Mouse (Mus musculus): Measurements from ENCODE around the gene Atat1. TPM values are rescaled to one million over a fixed set of nuclear protein-coding genes. Genes with fewer than 3 reads are reported as not detected.

Atat1 gene
- total and polyA plus RNA-seq, 3 experiments: 4.4 to 14.4 TPM; not detected in 1

DNA sequence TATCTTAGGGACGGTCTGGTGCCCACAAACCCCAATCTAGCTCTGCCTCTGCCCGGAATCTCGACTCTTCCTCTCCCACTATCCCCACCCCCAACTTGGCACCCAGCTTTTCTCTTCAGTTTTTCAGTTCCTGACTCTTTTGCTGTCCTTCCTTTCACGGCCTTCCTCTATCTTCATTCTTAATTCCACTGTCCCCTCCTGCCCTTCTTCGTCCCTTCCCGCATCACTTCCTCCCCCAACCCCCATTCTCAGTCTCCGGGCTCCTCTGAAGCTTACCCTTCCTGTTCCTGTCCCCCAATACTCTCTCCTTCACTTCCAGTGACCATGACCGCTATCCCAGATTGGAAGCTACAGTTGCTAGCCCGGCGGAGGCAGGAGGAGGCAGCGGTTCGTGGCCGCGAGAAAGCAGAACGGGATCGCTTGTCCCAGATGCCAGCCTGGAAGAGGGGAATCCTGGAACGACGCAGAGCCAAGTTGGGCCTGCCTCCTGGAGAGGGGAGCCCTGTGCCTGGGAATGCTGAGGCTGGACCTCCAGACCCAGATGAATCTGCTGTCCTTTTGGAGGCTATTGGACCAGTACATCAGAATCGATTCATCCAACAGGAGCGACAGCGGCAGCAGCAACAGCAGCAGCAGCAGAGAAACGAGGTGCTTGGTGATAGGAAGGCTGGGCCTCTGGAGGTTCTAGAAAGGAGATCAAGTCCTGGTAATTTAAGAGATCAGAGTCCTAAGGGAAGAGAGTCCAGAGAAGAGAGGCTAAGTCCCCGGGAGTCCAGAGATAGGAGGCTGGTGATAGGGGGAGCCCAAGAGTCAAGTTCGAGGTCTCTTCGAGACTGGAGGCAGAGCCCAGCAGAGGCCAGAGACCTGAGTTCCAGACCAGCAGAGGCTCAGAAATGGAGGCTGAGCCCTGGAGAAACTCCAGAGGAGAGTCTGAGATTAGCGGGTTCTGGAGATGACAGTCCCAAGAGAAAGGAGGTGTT lies 42.7 kb downstream of the Atat1 start (continued):
- TF ChIP-seq NRF1 (IDR thresholded peaks at IDR 0.05; ENCODE audit: insufficient read depth, low read depth, low read length, poor library complexity, severe bottlenecking): no peak
- TF ChIP-seq ELF1 (IDR thresholded peaks at IDR 0.05; ENCODE audit: low read depth, low read length): no peak
- 0 out of 2 replicates have a peak, but pooled peaks have one; percentile 20 for TF ChIP-seq TBP (IDR thresholded peaks at IDR 0.05; ENCODE audit: low read depth, low read length)
- TF ChIP-seq POLR2AphosphoS5 (IDR thresholded peaks at IDR 0.05; ENCODE audit: borderline replicate concordance, low read depth, low read length): no peak
- no peak for TF ChIP-seq POLR2AphosphoS2 (IDR thresholded peaks at IDR 0.05; ENCODE audit: low read length)
- no peak for TF ChIP-seq TCF12 (IDR thresholded peaks at IDR 0.05; ENCODE audit: low read depth, low read length)
- no peak for TF ChIP-seq NELFE (IDR thresholded peaks at IDR 0.05; ENCODE audit: low read depth, low read length)
- no peak for TF ChIP-seq KAT2A (conservative IDR thresholded peaks at IDR 0.05; ENCODE audit: low read depth, low read length)
- TF ChIP-seq ZMIZ1 (IDR thresholded peaks at IDR 0.05; ENCODE audit: low read depth, low read length): no peak
- TF ChIP-seq TAL1 (IDR thresholded peaks at IDR 0.05; ENCODE audit: low read length): no peak
- no peak for TF ChIP-seq USF2 (IDR thresholded peaks at IDR 0.05; ENCODE audit: borderline replicate concordance in 1 of 2, insufficient read depth in 1 of 2, low read depth in 1 of 2, low read length in 2 of 2)
- no peak for TF ChIP-seq ZC3H11A (IDR thresholded peaks at IDR 0.05; ENCODE audit: low read depth, low read length)
- peak; percentile 42; the same call in 1 of the 2 replicates for TF ChIP-seq SIN3A (IDR thresholded peaks at IDR 0.05; ENCODE audit: low read length)
- TF ChIP-seq MYC (IDR thresholded peaks at IDR 0.05; ENCODE audit: low read depth, low read length): no peak
- TF ChIP-seq MXI1 (IDR thresholded peaks at IDR 0.05; ENCODE audit: low read depth, low read length): no peak
- no peak for TF ChIP-seq JUND (IDR thresholded peaks at IDR 0.05; ENCODE audit: low read depth, low read length)
- TF ChIP-seq POLR2A (IDR thresholded peaks at IDR 0.05; ENCODE audit: control insufficient read depth in 1 of 2, insufficient read depth in 1 of 2, low read depth in 1 of 2, low read length in 2 of 2, poor library complexity in 1 of 2): no peak
- no peak for TF ChIP-seq E2F4 (IDR thresholded peaks at IDR 0.05; ENCODE audit: borderline replicate concordance, low read depth, low read length)
- no peak for TF ChIP-seq ETS1 (IDR thresholded peaks at IDR 0.05; ENCODE audit: low read depth, low read length)
- no peak for TF ChIP-seq USF1 (IDR thresholded peaks at IDR 0.05; ENCODE audit: low read depth, low read length)
- no peak for TF ChIP-seq MEF2A (IDR thresholded peaks at IDR 0.05; ENCODE audit: extremely low read depth, insufficient replicate concordance, low read depth, low read length, poor library complexity, severe bottlenecking)
- TF ChIP-seq ZKSCAN1 (IDR thresholded peaks at IDR 0.05; ENCODE audit: low read depth, low read length): no peak
- TF ChIP-seq GABPA (IDR thresholded peaks at IDR 0.05; ENCODE audit: low read depth, low read length): no peak
- no peak for TF ChIP-seq BHLHE40 (IDR thresholded peaks at IDR 0.05; ENCODE audit: borderline replicate concordance, low read depth, low read length)
- TF ChIP-seq MYB (IDR thresholded peaks at IDR 0.05; ENCODE audit: low read depth, low read length): no peak
